Mouse (Mus musculus): ENCODE measurements around the gene Pla2g6.

Pla2g6 gene

GRCm38 (mm10) chr15:79285399-79285798 lies 42.8 kb downstream of the Pla2g6 start, which contains the start of gene Baiap2l2:
Gene Baiap2l2, minus strand, starts transcription at chr15:79285537.
- in situ Hi-C loops (cut with MboI; ENCODE audit: unreplicated experiment in 2 of 2) = loop anchor here in 1 of 2 experiments (5.0 kb wide), 1 partner anchor 92 kb away; no protein-coding TSS in a partner anchor

GRCm38 (mm10) chr15:79283371-79283770 lies 44.8 kb downstream of the Pla2g6 start:
- in situ Hi-C loops (cut with MboI; ENCODE audit: unreplicated experiment in 2 of 2) = no loop called here

- in situ Hi-C loops (cut with MboI; ENCODE audit: unreplicated experiment in 2 of 2) = no loop called here
Observed at GRCm38 (mm10) chr15:79282434-79282833, 45.8 kb downstream of the Pla2g6 start.

- in situ Hi-C loops (cut with MboI; ENCODE audit: unreplicated experiment in 2 of 2) = no loop called here
Observed at GRCm38 (mm10) chr15:79281389-79281788, 46.8 kb downstream of the Pla2g6 start.

- in situ Hi-C loops (cut with MboI; ENCODE audit: unreplicated experiment in 2 of 2) = no loop called here
Observed at GRCm38 (mm10) chr15:79280850-79281249, 47.3 kb downstream of the Pla2g6 start.

GRCm38 (mm10) chr15:79280209-79280608 lies 48.0 kb downstream of the Pla2g6 start:
- in situ Hi-C loops (cut with MboI; ENCODE audit: unreplicated experiment in 2 of 2) = no loop called here

GRCm38 (mm10) chr15:79277728-79278127 lies 50.5 kb downstream of the Pla2g6 start:
- in situ Hi-C loops (cut with MboI; ENCODE audit: unreplicated experiment in 2 of 2) = loop anchor here in 1 of 2 experiments (10.0 kb wide), 1 partner anchor 47 kb away; the partner anchor contains the start of gene Pla2g6

- in situ Hi-C loops (cut with MboI; ENCODE audit: unreplicated experiment in 2 of 2) = loop anchor here (5.0 to 10.0 kb wide), 2 partner anchors 52 to 109 kb away; partner anchors contain the start of gene Pla2g6 (in 1 of the 2)
Observed at GRCm38 (mm10) chr15:79273020-79273419, 55.2 kb downstream of the Pla2g6 start.

- in situ Hi-C loops (cut with MboI; ENCODE audit: unreplicated experiment in 2 of 2) = loop anchor here (5.0 to 10.0 kb wide), 2 partner anchors 54 to 111 kb away; partner anchors contain the start of gene Pla2g6 (in 1 of the 2)
Observed at GRCm38 (mm10) chr15:79271124-79271746, 57.0 kb downstream of the Pla2g6 start.

GRCm38 (mm10) chr15:79270317-79271123 lies 57.7 kb downstream of the Pla2g6 start:
- in situ Hi-C loops (cut with MboI; ENCODE audit: unreplicated experiment in 2 of 2) = loop anchor here (5.0 to 10.0 kb wide), 2 partner anchors 54 to 112 kb away; partner anchors contain the start of gene Pla2g6 (in 1 of the 2)

- in situ Hi-C loops (cut with MboI; ENCODE audit: unreplicated experiment in 2 of 2) = loop anchor here in 1 of 2 experiments (10.0 kb wide), 1 partner anchor 106 kb away; no protein-coding TSS in a partner anchor
Observed at GRCm38 (mm10) chr15:79268521-79268920, 59.7 kb downstream of the Pla2g6 start.

- in situ Hi-C loops (cut with MboI; ENCODE audit: unreplicated experiment in 2 of 2) = loop anchor here in 1 of 2 experiments (10.0 kb wide), 1 partner anchor 109 kb away; no protein-coding TSS in a partner anchor
Observed at GRCm38 (mm10) chr15:79265384-79265783, 62.8 kb downstream of the Pla2g6 start.

GRCm38 (mm10) chr15:79263726-79264125 lies 64.5 kb downstream of the Pla2g6 start:
- in situ Hi-C loops (cut with MboI; ENCODE audit: unreplicated experiment in 2 of 2) = loop anchor here in 1 of 2 experiments (10.0 kb wide), 1 partner anchor 111 kb away; no protein-coding TSS in a partner anchor

GRCm38 (mm10) chr15:79262786-79263309 lies 65.3 kb downstream of the Pla2g6 start:
- in situ Hi-C loops (cut with MboI; ENCODE audit: unreplicated experiment in 2 of 2) = loop anchor here in 1 of 2 experiments (10.0 kb wide), 1 partner anchor 112 kb away; no protein-coding TSS in a partner anchor

GRCm38 (mm10) chr15:79262375-79262774 lies 65.8 kb downstream of the Pla2g6 start:
- in situ Hi-C loops (cut with MboI; ENCODE audit: unreplicated experiment in 2 of 2) = loop anchor here in 1 of 2 experiments (10.0 kb wide), 1 partner anchor 112 kb away; no protein-coding TSS in a partner anchor

- in situ Hi-C loops (cut with MboI; ENCODE audit: unreplicated experiment in 2 of 2) = loop anchor here in 1 of 2 experiments (10.0 kb wide), 1 partner anchor 113 kb away; no protein-coding TSS in a partner anchor
Observed at GRCm38 (mm10) chr15:79261757-79262156, 66.4 kb downstream of the Pla2g6 start.

GRCm38 (mm10) chr15:79261095-79261725 lies 67.0 kb downstream of the Pla2g6 start:
- in situ Hi-C loops (cut with MboI; ENCODE audit: unreplicated experiment in 2 of 2) = loop anchor here in 1 of 2 experiments (10.0 kb wide), 1 partner anchor 114 kb away; no protein-coding TSS in a partner anchor

GRCm38 (mm10) chr15:79258521-79258920 lies 69.7 kb downstream of the Pla2g6 start:
- in situ Hi-C loops (cut with MboI; ENCODE audit: unreplicated experiment in 2 of 2) = no loop called here

GRCm38 (mm10) chr15:79254661-79255060 lies 73.5 kb downstream of the Pla2g6 start, which contains the start of gene Slc16a8:
Gene Slc16a8, minus strand, starts transcription at chr15:79254761.
- in situ Hi-C loops (cut with MboI; ENCODE audit: unreplicated experiment in 2 of 2) = no loop called here

GRCm38 (mm10) chr15:79252580-79252979 lies 75.6 kb downstream of the Pla2g6 start:
- in situ Hi-C loops (cut with MboI; ENCODE audit: unreplicated experiment in 2 of 2) = no loop called here

Measured in v-Abl transformed pro-B cells (cell line).